Mouse (Mus musculus) left cerebral cortex, postnatal 10 days (tissue): Measurements from ENCODE around the gene Dnah7c. TPM values are rescaled to one million over a fixed set of nuclear protein-coding genes. Genes with fewer than 3 reads are reported as not detected.
"Not testable (repeated sequence)": the region's sequence is repeated elsewhere in the genome, so short reads cannot be mapped to it uniquely, and the experiment has no call there.

Source experiments
- DNase-seq, 2 experiments: peaks; one replicate each; pipeline ENCODE4 v3.0.0; 2021 to 2022; ENCODE audit warnings: low spot score in 2 of 2, mixed read lengths in 1 of 2; ENCODE audit errors: extremely low spot score in 1 of 2
- intact Hi-C: fragments of 180-260 bp; cut with DNase I; formaldehyde crosslinking; loops from one replicate; pipeline ENCODE4 v1.15.1; 2025
- total RNA-seq, 2 experiments: library from RNA; stranded (reverse); gene quantifications; 2 replicates each; pipeline ENCODE4 v1.2.3; 2021

Dnah7c gene
- total RNA-seq, 2 experiments from 2014 or later: 0.41 to 1.3 TPM

DNA sequence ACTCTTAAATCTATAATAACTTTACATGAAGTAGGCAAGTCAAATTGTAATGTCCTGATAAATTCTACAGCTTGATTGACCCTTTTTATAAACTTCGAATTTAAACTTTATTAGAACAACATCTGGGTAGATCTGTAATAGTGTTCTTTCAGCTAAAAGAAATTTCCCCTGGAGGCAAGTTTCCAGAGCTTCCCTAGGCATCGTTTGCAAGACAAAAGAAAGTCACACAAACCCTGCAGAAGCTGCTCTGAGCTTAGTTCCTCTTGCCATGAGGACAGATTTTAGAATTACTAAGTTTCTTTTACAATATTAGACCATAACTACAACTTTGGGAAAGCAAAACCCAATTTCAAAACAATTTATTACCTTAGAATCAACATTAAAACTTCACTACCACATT is 227.3 kb downstream of the Dnah7c start:
- DNase-seq, intact Hi-C loops: not testable (repeated sequence)

- intact Hi-C loops, DNase-seq: not testable (repeated sequence)
Measured at GRCm38 (mm10) chr1:46724810-46725209, 299.4 kb downstream of the Dnah7c start.

DNA sequence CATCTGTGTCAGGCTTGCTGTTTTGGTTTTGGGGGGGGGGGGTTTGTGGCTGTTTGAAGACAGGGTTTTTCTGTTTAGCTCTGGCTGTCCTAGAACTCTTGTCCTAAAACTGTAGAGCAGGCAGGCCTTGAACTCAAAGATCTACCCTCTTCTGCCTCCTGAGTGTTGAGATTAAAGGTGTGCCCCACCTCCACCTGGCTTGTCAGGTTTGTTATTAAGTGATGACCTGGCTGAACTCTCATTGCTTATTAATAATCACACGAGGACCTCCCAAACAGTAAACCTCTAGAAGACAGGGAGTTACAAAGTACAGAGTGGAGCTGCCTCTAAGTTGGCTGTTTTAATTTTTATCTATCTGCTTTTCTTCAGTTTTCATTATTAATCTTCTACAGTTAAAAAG is 299.9 kb downstream of the Dnah7c start:
- DNase-seq: no peak
- intact Hi-C loops: no loop called here

- DNase-seq, intact Hi-C loops: not testable (repeated sequence)
Measured at GRCm38 (mm10) chr1:46725719-46726118, 300.3 kb downstream of the Dnah7c start.

DNA sequence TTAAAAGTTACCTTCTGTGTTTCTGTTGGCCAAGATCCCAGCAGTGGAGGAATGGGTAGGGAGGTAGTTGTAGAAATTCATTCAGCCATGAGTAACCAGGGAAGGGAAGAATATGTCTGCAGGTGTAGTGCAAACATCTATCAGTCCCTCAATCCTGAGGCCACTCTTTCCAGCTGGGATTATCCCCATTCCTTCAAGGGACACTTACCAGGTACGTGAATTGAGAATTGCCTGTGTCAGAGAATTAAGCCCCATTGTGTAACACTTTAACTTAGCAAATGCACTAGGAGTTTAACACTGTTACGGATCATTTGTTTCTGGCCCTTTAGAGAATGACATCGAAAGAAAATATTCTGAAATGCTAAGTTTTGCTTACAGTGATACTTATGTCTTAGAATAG is 304.3 kb downstream of the Dnah7c start:
- intact Hi-C loops: not testable (repeated sequence)

DNA sequence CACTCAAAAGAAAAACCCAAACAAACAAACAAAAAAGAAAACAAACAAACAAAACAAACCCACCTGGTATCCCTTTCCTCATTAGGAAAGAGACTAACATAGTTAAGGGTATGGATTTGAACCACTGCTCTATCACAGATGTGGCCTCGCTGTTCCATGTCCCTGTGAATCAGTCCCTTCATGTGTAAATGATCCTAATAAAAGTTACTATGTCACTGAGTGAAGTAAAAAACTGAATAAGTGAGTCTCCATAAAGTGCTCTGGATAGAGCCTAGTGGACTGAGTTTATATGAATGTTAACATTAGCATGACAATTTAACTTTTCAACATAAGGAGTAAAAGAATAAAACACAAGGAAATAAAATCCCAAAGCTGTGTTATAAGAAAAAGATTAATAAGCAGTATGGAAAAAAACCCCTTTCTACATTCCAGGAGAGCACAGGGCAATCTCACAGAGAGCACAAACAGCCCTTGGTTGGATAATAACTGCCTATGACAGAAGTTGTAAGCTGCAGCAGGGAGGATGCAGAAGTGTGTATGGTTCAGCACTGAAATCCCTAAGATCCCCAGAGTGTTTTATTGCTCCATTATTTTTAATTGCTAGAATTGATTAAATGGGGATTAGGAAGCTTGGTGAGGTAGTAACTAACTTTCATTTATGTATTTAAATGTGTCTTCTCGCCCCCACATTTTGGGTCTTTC is 308.2 kb downstream of the Dnah7c start:
- intact Hi-C loops, DNase-seq: not testable (repeated sequence)

More for the DNA sequence above, 304.3 kb downstream of the Dnah7c start:
- DNase-seq: not testable (repeated sequence)

DNA sequence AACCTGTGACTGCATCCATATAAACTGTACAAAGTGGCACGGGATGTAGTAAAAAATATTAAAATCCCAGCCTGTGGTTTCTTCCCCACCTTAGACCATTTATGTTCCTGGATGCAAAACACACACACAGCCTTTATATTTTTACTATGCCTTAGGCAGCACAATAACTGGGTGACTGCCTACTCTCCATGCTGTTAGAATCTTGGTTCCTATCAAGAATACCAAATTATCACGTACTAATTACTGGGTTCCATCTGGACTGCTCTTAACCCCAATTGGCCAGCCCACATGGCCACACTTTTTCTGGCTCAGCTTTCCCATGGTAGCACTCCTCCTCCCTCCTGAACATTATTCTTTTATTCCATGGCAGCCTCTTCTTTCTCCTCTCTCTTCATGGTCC is 309.1 kb downstream of the Dnah7c start:
- DNase-seq, intact Hi-C loops: not testable (repeated sequence)

DNA sequence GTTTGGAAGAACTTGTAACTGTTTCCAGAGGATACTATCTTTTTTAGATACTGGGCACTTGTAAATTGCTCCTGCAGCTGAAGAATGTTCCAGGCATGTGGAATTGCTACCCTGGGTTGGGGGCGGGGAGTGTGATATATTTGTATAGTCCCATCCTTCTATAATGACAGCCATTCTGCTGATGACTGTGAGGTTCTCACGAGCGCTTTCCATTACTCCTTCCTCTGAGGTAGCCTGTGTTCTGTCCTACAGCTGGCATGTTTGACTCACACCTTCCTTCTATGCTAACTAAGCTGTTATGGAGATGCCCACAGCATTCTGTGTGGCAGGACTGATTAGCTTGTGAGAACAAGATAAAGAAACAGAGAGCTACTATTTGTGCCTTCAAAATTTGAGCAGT is 339.2 kb downstream of the Dnah7c start:
- intact Hi-C loops, DNase-seq: not testable (repeated sequence)

GRCm38 (mm10) chr1:46769318-46769717 is 343.9 kb downstream of the Dnah7c start:
- DNase-seq, intact Hi-C loops: not testable (repeated sequence)

GRCm38 (mm10) chr1:46770077-46770695 is 344.8 kb downstream of the Dnah7c start:
- intact Hi-C loops, DNase-seq: not testable (repeated sequence)

GRCm38 (mm10) chr1:46782227-46782626 is 356.8 kb downstream of the Dnah7c start:
- intact Hi-C loops: not testable (repeated sequence)

DNA sequence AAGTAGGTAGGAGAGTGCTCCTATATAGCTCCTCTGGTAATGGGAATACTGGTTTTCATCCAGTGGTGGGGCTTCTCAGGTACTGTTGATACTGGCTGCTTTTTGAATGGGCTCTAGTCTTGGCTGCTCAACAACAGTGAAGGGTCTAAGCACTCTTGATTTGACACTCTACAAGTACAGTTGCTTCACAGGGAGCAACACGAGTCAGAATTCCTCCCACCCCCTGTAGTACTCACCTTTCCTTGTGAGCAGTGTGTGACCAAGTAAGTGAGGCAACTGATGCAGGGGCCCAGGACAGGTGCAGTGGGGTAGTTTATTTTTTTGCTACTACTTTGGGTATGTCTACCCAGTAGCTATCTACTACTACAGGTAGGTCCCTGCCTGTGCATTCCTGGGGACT is 379.7 kb downstream of the Dnah7c start:
- no peak for DNase-seq
- intact Hi-C loops: no loop called here

More at GRCm38 (mm10) chr1:46782227-46782626, 356.8 kb downstream of the Dnah7c start:
- not testable (repeated sequence) for DNase-seq

DNA sequence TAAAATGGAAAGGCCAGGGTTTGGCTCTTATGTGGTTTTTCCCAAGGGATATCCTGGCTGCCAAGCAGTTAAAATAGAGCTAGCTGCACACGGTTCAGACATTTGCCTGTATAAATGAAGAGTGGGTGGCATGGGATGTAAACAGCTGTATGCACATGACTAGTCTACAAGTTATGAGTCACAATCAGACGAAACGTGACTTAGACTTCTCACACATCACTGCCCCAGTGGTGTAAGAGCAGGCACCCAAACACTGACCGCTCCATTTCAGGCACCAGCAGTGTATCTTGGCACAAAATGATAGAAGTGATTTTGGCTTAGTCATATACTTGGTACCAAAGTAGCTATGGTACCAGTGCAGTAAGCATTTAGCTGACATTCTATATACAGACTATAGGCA is 383.2 kb downstream of the Dnah7c start:
- intact Hi-C loops, DNase-seq: not testable (repeated sequence)

DNA sequence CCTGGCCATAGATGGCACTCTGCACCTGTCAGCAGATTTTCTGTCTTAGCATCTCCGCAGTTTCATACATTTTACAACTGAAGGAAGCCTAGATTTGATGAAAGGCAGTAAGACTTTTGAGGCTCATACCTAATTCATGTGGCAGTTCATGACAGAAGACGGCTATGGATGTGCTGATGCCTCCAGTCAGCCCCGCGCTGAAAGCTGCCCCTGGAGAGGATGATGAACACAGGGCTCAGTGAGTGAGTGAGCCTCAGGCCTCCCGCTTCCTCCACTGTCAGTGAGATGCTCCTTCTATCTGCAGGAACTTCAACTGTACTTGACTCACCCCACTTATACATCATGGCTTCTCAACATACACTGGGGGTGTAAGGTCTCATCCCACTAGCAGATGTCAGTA is 392.5 kb downstream of the Dnah7c start:
- intact Hi-C loops: no loop called here

GRCm38 (mm10) chr1:46822256-46822972 is 397.0 kb downstream of the Dnah7c start:
- intact Hi-C loops: no loop called here
- DNase-seq: no peak

More for the DNA sequence above, 392.5 kb downstream of the Dnah7c start:
- no peak for DNase-seq

GRCm38 (mm10) chr1:46830066-46830843 is 404.9 kb downstream of the Dnah7c start:
- no peak for DNase-seq
- intact Hi-C loops: no loop called here

DNA sequence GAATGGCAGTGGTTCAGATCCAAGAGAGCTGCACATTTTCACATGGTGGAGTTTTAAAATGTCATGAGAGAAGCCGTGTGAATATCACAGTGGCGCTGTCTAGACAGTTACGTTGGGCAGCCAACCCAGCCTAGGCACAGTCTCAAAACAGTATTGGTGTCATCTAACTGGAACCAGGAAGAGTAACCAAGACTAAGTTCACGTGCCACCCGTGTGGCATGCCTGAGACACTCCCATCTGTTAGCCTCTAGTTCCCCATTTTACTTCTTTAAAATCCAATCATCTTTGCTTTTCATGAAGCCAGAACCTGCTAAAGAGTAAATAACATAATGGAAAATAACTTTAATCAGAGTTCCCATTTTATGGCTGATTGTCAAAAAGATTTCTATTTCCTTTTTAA is 406.5 kb downstream of the Dnah7c start:
- no peak for DNase-seq
- intact Hi-C loops: no loop called here

DNA sequence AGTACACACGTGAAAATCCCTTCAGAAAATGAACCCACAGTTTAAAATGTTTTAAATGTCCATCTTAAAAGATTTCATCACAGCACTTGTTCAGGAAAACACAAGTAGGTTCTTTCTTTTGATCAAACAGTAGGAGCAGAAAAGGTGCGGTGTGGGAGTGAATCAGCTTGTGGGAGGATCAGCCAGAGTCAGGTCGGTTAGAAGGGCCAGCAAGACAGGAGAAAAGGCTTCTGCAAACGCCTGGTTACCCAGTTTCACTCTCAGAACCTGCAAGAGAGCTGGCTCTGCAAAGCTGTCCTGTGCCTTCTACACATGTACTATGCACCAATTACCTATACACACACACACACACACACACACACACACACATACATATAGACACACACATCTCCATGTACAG is 418.0 kb downstream of the Dnah7c start:
- DNase-seq: no peak
- intact Hi-C loops: no loop called here

DNA sequence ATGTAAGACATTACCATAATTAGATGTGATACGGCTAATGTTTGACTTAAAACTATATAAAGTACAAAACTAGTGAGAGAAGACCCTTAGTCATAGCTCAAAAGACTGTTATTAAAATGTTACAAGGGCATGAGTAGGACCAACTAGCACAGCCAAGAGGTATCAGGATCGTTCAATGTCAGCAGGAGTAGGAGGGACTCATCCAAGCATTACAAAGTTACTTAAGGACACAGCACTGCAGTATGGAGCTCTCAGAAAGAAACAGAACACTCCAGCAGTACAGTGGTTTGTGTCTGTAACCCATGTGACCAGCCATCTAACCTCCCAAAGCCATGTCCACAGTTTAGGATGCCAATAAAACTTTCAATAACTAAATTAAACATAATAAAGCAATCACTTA is 418.9 kb downstream of the Dnah7c start:
- DNase-seq: no peak
- intact Hi-C loops: no loop called here
